Mouse (Mus musculus) G1E (cell line): ENCODE data around the gene Rxrb.

Source experiments
- CTCF ChIP-seq: IDR thresholded peaks from 2 replicates; pipeline ENCODE4 v1.5.1; 2012; ENCODE audit warnings: low read depth, low read length, inconsistent platforms, mixed read lengths
- POLR2AphosphoS5 ChIP-seq: IDR thresholded peaks from 2 replicates; pipeline ENCODE4 v1.6.1; 2012; ENCODE audit warnings: low read depth, low read length, inconsistent platforms; ENCODE audit not compliant: insufficient replicate concordance

- TF ChIP-seq POLR2AphosphoS5 = no peak
- TF ChIP-seq CTCF = no peak
Observed at GRCm38 (mm10) chr17:34032174-34032632, 591 bp downstream of the Rxrb start.
